Mouse (Mus musculus) embryonic stem cell, embryonic (primary cell): ENCODE measurements around the gene Hid1.

Experiments used
- CTCF ChIA-PET, 4 experiments: fragments of 300-600 bp in 2 of 4; fragments of 350-600 bp in 2 of 4; sonication (Branson Sonifier 250); formaldehyde crosslinking; loops; one replicate each; lab custom pipeline; 2022; ENCODE audit warnings: inconsistent platforms in 2 of 4; lab: Charles Lee
- POLR2A ChIA-PET, 4 experiments: fragments of 300-600 bp in 2 of 4; fragments of 350-600 bp in 2 of 4; sonication (Branson Sonifier 250); formaldehyde crosslinking; loops; one replicate each; lab custom pipeline; 2022; ENCODE audit warnings: antibody characterized with exemption in 4 of 4, inconsistent platforms in 1 of 4; lab: Charles Lee

Hid1 gene

DNA sequence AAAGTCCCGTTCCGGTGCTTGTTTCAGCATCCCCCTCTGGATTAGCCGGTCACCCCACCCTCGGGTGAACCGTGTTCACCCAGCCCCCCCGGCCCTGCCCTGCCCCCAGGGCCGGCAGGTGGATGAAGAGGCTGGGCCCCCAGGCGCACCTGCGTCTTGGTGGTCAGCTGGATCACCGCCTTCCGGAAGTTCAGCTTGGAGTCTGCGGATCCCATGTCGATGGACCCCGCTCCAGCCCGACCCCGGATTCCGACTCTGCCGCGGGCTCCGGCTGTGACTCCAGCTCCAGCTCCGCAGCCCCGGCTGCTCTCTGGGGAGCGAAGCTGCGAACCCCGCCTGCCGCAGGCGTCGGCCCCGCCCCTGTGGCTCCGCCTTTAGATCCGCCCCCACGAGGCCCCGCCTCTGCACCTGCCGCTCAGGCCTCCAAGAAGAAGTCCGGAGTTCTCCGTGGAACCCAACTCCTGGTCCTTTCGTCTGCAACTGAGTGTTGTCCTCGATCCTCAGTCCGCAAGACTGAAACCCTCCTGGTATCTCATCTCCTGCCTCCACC, at the start of gene Hid1:
TSS of gene Hid1 (minus strand) at position 362 of the 550 bp plus-strand sequence.
- ChIA-PET POLR2A (interaction anchor here in 2 of 4 experiments (0.8 to 2.6 kb wide), 14 partner anchors 8 to 657 kb away, joined by 3 to 11 read pairs (median 4); partner anchors contain the start of genes Cdr2l (in 2 of the 2), Jpt1 (in 2 of the 2) and Slc9a3r1 (in 1 of the 2)), CTCF (interaction anchor here (0.6 to 3.0 kb wide), 13 partner anchors 9 to 68 kb away, joined by 3 to 17 read pairs (median 4); partner anchors contain the start of genes Cdr2l (in 2 of the 4) and Ush1g (in 1 of the 4))

DNA sequence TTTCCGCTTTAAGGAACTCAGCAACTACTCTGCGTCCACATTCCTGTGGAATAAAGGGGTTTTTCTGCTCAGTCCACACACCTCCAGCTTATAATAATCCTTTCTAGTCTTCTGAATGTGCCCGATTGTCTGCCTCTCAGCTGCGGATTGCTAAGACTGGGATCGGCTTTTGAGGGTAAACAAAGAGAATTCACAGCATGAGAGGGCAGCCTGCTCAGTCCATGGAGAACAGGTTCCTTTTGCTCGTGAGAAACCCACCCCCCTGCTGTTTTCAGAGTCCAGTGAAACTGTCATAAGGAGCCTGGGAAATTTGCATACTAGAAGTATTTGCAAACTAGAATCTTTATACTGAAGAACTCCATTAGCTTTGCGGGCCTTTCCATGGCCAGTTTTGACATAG, 42.0 kb upstream of the Hid1 start:
- POLR2A ChIA-PET = interaction anchor here (0.6 to 7.2 kb wide), 13 partner anchors 7 to 203 kb away, joined by 3 to 54 read pairs (median 4); partner anchors contain the start of genes Cdr2l (in 1 of the 4), Jpt1 (in 1 of the 4), Mif4gd (in 1 of the 4) and Mrpl58 (in 1 of the 4)
- CTCF ChIA-PET = interaction anchor here in 2 of 4 experiments (0.6 to 2.8 kb wide), 4 partner anchors 16 to 185 kb away, joined by 3 to 8 read pairs (median 4); no protein-coding TSS in a partner anchor

DNA sequence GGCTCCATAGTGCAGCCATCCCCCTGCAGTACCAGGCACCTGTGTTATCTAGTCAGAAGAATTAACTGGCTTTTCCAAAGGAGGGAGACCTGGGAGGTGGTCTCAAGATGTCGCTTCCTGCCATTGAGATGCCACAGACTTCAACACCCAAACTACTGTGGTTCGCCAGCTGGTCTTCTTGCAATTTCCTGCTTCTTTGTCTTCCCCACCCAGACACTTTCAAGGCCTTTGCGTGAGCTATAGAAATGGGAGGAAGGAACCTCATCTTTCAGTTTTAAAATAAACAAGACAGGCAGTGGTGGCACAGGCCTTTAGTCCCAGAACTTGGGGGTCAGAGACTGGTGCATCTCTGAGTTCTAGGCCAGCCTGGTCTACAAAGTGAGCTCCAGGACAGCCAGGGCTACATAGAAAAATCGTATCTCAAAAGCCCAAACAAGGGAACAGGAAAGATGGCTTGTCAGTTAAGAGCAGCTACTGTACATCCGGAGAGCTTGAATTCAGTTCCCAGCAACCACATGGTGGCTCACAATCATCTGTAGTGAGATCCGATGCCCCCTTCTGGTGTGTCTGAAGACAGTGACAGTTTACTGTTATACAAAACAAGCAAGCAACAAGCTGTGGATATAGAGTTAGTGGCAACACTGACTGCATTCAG, 40.8 kb upstream of the Hid1 start:
- CTCF ChIA-PET = interaction anchor here in 2 of 4 experiments (0.8 to 2.8 kb wide), 5 partner anchors 15 to 54 kb away, joined by 3 to 8 read pairs (median 4); no protein-coding TSS in a partner anchor
- POLR2A ChIA-PET = interaction anchor here (0.6 to 7.2 kb wide), 19 partner anchors 6 to 248 kb away, joined by 3 to 54 read pairs (median 3); partner anchors contain the start of genes Cdr2l (in 2 of the 4), Jpt1 (in 1 of the 4) and Mrpl58 (in 1 of the 4)

DNA sequence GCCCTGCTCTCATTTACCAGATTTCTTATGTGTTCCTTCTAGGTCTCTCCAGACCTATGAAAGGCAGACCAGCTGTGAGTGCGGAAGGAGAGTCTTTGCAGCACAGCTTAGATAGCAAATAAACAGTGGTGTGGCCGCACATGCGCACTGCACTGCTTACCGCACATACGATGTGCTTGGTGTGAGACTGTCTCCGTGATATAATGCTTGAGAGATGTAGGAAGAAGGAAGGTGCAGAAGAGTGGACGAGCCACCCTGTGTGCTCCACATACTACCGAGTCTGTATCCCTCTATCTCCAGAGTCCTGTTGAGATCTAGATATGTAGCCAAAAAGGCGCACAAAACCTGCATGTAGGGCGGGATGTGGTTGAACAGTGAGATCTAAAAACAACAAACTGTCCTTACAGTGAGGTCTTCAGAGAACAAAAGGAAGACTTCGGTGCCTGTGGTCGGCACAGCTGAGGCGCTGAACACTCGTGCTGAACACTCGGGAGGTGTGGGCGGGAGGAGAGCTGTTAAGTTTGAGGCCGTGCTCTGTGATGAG, 39.4 kb upstream of the Hid1 start:
- POLR2A ChIA-PET = interaction anchor here (0.7 to 5.1 kb wide), 9 partner anchors 13 to 243 kb away, joined by 3 to 37 read pairs (median 4); partner anchors contain the start of genes Cdr2l (in 1 of the 4) and Slc9a3r1 (in 1 of the 4)

DNA sequence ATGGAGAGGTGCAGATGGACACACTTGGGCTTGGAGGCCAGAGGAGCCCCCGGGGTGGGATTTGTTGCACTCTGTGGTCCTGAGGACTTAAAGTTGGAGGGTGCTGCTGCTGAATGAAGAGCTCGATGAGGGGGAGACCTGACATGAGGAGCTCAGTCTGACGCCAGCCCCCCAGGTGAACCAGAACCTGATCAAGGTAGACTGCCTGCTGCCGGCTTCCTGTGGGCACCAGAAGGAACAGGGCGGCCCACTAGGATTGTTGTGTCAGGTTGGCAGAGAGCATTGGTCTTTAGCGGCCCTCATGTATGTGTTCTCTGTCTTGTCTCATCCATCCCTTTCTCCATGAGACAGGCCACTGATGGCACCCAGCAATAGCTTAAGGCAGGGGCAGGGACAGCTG, 38.2 kb upstream of the Hid1 start:
- CTCF ChIA-PET = interaction anchor here in 1 of 4 experiments (0.9 kb wide), 1 partner anchor 22 kb away, joined by 3 read pairs; no protein-coding TSS in a partner anchor
- POLR2A ChIA-PET = interaction anchor here in 3 of 4 experiments (0.6 to 5.1 kb wide), 13 partner anchors 8 to 236 kb away, joined by 3 to 37 read pairs (median 5); partner anchors contain the start of gene Cdr2l (in 1 of the 3)

More for the DNA sequence above, 39.4 kb upstream of the Hid1 start:
- CTCF ChIA-PET = interaction anchor here in 1 of 4 experiments (0.9 to 2.8 kb wide), 2 partner anchors 20 to 21 kb away, joined by 3 to 8 read pairs; no protein-coding TSS in a partner anchor

DNA sequence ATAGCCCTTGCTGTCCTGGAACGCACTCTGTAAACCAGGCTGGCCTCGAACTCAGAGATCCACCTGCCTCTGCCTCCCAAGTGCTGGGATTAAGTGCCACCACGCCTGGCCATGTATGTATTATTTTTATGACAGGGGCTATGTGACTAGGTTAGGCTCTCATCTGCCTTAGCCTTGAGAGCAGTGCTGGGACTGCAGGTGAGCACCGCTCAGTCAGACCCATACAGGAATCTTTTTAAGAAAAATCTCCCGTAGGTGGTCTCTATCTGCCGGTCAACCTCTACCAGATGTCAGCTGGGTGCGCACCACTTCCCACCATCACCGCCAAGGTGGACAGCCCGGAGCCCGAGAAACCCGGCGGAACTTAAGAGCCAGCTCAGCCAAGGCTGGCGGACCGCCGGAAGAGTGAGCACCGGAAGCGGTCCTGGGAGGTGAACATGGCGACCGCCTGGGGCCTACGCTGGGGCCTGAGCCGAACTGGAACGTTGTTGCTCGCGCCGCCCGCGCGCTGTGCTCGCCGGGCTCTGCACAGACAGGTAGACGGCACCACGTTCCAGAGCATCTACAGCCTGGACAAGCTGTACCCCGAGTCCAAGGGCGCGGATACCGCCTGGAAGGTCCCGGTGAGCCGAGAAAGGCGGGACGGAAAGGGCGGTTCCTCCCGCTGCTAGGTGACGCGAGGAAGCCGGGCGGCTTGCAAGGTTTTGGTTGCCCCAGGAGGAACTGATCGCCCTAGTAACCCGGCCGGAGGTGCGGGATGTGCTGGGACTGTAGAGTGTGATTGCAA, 36.0 kb upstream of the Hid1 start, which contains the start of gene Mrpl58:
TSS of gene Mrpl58 (plus strand) at position 415 of the 787 bp plus-strand sequence.
- POLR2A ChIA-PET = interaction anchor here in 3 of 4 experiments (0.5 to 5.8 kb wide), 20 partner anchors 8 to 712 kb away, joined by 3 to 54 read pairs (median 4); partner anchors contain the start of genes Cdr2l (in 3 of the 3), Jpt1 (in 1 of the 3), Mif4gd (in 1 of the 3) and Nt5c (in 1 of the 3)
- CTCF ChIA-PET = interaction anchor here in 3 of 4 experiments (0.6 to 1.6 kb wide), 6 partner anchors 10 to 96 kb away, joined by 3 to 6 read pairs (median 4); partner anchors contain the start of gene Cdr2l (in 2 of the 3)

DNA sequence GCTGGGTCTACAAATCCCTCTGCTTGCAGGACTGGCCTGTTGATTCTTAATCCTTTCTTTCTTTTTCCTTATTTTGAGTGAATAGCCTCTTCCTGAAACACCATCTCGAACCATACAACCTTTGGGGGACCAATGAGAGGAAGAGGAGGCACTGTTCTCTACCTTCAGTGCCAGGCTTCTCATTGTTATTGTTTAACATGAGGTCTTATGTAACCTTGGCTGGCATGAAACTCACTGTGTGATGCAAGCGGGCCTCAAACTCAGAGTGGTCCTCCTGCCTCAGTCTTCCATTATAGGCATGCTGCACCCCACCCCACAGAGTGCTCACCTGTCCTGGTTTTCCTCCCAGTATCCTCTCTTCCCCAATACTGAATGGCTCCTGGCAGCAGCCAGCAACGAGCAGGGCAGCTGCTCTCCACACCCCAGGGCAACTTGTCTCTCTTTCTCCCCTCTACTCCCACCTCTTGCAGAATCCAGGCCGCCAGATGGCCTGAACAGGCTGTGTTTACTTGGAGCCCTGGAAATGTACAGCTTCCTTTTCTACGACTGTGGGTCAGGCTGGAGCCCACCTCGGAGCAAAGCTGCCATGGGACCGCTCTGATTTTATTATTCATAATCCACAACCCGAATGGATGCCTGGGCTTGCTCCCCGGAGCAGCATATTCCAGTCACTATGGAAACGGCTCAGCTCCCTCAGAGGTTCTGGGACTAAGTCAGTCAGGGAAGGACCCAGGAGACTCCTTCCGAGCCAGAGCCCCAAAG, 33.3 kb upstream of the Hid1 start:
- POLR2A ChIA-PET = interaction anchor here in 3 of 4 experiments (0.5 to 5.8 kb wide), 8 partner anchors 8 to 1711 kb away, joined by 3 to 54 read pairs (median 4); no protein-coding TSS in a partner anchor
- CTCF ChIA-PET = interaction anchor here in 2 of 4 experiments (0.7 to 1.3 kb wide), 2 partner anchors 11 to 199 kb away, joined by 3 read pairs; no protein-coding TSS in a partner anchor

DNA sequence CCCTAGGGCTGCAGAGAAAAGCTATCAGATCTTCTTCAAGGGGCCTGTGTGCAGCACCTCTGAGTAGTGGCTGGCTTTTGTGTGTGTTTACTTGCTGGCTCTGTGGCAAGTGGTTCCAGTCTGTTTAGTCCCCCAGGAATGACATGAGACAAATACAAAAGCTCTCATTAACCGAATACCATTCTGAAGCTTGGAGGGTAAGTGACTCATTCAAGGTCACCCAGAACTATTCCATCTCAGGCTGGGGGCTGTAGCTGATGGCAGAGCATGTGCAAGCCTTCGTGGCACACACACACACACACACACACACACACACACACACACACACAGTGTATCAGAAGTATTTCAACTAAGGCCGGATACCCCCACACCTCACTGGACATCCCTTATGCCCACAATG, 32.6 kb upstream of the Hid1 start:
- POLR2A ChIA-PET = interaction anchor here (0.5 to 5.8 kb wide), 6 partner anchors 9 to 17 kb away, joined by 3 to 54 read pairs (median 4); no protein-coding TSS in a partner anchor
- CTCF ChIA-PET = interaction anchor here in 2 of 4 experiments (0.6 to 0.7 kb wide), 3 partner anchors 11 to 605 kb away, joined by 3 read pairs; no protein-coding TSS in a partner anchor

DNA sequence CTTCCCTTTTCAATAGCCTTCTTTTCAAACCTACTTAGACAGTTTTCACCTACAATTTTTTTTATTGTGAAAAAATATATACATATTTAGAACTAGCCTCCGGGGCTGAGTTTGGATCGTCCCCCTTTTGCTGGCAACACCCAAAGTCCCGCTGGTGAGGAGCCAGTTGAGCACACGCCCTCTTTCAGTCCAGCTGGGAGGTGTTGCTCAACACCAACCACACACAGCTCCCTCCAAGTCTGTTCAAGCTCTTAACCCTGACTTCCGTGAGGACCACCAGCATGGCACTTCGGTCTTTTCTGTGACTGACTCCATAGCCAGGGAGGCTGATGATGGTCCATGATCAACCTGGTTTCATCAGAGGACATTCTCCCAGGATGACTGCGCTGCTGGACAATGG, 30.5 kb upstream of the Hid1 start:
- ChIA-PET POLR2A (interaction anchor here in 2 of 4 experiments (0.7 to 1.0 kb wide), 4 partner anchors 12 to 385 kb away, joined by 3 read pairs; no protein-coding TSS in a partner anchor), CTCF (interaction anchor here in 1 of 4 experiments (0.6 kb wide), 1 partner anchor 15 kb away, joined by 3 read pairs; no protein-coding TSS in a partner anchor)

DNA sequence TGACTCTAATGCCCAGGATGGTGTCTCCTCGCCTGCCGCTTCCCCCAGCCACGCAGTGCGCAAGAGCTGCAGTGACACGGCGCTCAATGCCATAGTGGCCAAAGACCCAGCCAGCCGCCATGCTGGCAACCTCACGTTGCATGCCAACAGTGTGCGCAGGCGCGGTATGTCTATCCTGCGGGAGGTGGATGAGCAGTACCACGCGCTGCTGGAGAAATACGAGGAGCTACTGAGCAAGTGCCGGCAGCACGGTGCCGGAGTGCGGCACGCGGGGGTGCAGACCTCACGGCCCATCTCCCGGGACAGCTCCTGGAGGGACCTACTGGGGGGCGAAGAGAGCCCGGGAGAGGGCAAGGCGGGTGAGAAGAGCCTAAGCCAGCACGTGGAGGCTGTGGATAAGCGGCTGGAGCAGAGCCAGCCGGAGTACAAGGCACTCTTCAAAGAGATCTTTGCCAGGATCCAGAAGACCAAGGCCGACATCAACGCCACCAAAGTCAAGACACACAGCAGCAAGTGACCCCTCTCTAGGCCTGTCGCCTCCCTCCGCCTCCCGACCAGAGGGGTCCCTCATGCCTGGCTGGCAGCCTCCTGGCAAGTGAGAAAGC, 26.3 kb upstream of the Hid1 start:
- ChIA-PET POLR2A (interaction anchor here (0.5 to 5.8 kb wide), 29 partner anchors 9 to 390 kb away, joined by 3 to 44 read pairs (median 4); partner anchors contain the start of genes Cdr2l (in 3 of the 4), Mrpl58 (in 2 of the 4), Armc7 (in 1 of the 4) and Atp5h (in 1 of the 4)), CTCF (interaction anchor here (0.6 to 2.0 kb wide), 14 partner anchors 9 to 313 kb away, joined by 3 to 8 read pairs (median 3); partner anchors contain the start of gene Cdr2l (in 1 of the 4))

DNA sequence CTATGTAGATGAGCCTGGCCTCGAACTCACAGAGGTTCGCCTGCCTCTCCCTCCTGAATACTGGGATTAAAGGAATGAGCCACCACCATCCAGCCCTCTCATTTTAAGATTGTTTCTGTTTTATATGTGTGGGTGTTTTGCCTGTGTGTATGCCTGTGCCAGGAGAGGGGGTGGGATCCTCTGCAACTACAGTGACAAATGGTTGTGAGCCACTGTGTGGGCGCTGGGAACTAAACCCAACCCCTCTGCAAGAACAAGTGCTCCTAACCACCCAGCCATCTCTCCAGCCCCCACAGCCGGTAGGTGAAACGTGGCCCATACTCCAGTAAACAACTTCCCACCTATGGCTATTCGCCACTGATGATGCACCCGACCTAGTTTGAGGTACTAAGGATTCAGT, 23.8 kb upstream of the Hid1 start:
- POLR2A ChIA-PET = interaction anchor here in 3 of 4 experiments (0.7 to 5.8 kb wide), 15 partner anchors 8 to 822 kb away, joined by 3 to 44 read pairs (median 5); partner anchors contain the start of genes Cdr2l (in 3 of the 3), Mrpl58 (in 2 of the 3), Jpt1 (in 1 of the 3) and Slc9a3r1 (in 1 of the 3)
- CTCF ChIA-PET = interaction anchor here in 1 of 4 experiments (1.0 kb wide), 1 partner anchor 37 kb away, joined by 3 read pairs; no protein-coding TSS in a partner anchor

DNA sequence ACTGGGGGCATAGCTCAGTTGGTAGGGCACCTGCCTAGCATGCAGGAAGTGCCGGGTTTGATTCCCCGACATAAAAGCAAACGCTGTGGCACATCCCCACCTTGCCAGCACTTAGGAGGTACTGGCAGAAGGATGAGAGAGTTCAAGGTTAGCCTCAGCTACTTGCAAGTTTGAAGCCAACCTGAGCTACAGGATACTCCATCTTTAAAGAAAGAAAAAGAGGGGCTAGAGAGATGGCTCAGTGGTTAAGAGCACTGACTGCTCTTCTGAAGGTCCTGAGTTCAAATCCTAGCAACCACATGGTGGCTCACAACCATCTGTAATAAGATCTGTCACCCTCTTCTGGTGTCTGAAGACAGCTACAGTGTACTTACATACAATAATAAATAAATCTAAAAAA, 19.3 kb upstream of the Hid1 start:
- POLR2A ChIA-PET = interaction anchor here in 3 of 4 experiments (0.6 to 4.1 kb wide), 5 partner anchors 17 to 127 kb away, joined by 3 to 23 read pairs (median 3); partner anchors contain the start of genes Jpt1 (in 1 of the 3) and Mrpl58 (in 1 of the 3)
- CTCF ChIA-PET = interaction anchor here in 2 of 4 experiments (0.6 to 0.8 kb wide), 2 partner anchors 18 to 185 kb away, joined by 3 to 4 read pairs; no protein-coding TSS in a partner anchor

DNA sequence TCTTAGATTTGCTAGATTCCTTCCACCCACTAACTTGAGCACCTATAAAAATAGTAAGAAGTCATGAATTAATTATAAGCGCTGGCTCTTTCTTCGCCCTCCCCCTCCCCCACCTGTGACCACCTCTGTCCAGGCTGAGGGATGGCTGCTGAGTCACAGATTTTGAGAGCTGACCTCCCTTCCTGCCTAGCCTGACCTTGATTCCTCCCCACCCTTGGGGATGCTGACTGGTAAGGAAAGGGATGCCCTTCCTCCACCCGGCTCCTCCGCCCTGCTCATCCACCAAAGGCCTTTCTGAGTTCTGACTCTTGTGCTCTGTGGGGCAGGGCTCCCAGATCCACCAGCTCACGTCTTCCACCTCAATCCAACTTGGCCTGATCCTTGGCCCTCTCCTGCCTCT, 17.0 kb upstream of the Hid1 start:
- ChIA-PET POLR2A (interaction anchor here in 3 of 4 experiments (0.9 to 4.7 kb wide), 5 partner anchors 8 to 130 kb away, joined by 3 to 24 read pairs (median 6); partner anchors contain the start of gene Jpt1 (in 1 of the 3)), CTCF (interaction anchor here in 2 of 4 experiments (0.5 to 1.1 kb wide), 2 partner anchors 9 to 22 kb away, joined by 3 to 12 read pairs; no protein-coding TSS in a partner anchor)

DNA sequence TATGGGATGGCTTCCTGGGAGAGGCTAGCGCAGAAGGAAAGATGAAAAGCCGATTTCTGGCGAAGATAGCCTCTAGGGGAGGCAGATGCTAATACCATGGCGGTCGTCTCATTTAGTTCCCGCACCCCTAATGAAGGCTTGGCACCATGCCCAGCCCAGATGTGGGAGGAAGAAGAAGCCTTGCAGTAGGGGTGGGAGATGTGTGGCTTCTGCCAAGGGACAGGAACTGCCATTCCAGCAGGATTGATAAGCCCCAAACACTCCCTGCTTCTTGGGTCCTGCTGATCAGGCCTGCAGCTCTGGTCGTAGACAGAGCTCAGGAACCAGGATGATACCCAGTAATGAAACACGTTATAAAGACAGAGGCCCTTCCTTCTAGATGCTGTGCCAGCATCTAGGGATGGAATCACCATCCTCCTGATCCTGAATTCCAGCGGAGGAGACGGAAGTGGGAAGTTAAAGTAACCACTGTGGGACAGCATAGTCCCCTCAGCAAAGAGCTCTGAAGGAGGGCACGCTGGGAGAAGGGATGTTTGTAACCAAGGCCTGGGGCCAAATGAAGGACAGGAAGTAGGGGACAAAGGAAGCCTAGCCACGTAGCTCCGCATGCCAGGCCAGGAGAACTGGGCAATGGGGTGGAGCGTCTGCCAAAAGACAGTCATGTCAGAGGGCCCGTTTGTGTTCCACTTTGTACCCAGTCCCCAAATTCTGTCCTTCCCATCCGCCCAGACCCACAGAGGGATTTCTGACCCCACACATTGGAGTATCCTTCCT, 16.3 kb upstream of the Hid1 start:
- POLR2A ChIA-PET = interaction anchor here in 3 of 4 experiments (0.6 to 4.7 kb wide), 8 partner anchors 8 to 137 kb away, joined by 3 to 44 read pairs (median 6); partner anchors contain the start of genes Jpt1 (in 1 of the 3) and Mrpl58 (in 1 of the 3)

More for the DNA sequence above, 16.3 kb upstream of the Hid1 start:
- CTCF ChIA-PET = interaction anchor here in 1 of 4 experiments (1.9 kb wide), 1 partner anchor 44 kb away, joined by 5 read pairs; no protein-coding TSS in a partner anchor
